Mouse (Mus musculus) 3T3-L1 (cell line): ENCODE results near the gene Chsy1.
A peak's percentile ranks its signal among the peaks of the same experiment; 100 is the strongest.
"Not testable (repeated sequence)": the region's sequence is repeated elsewhere in the genome, so short reads cannot be mapped to it uniquely, and the experiment has no call there.

Experiments used
- DNase-seq: peaks from one replicate; pipeline ENCODE4 v3.0.0-alpha.2; 2015; ENCODE audit warnings: low read depth, low spot score

Gene Chsy1

DNA sequence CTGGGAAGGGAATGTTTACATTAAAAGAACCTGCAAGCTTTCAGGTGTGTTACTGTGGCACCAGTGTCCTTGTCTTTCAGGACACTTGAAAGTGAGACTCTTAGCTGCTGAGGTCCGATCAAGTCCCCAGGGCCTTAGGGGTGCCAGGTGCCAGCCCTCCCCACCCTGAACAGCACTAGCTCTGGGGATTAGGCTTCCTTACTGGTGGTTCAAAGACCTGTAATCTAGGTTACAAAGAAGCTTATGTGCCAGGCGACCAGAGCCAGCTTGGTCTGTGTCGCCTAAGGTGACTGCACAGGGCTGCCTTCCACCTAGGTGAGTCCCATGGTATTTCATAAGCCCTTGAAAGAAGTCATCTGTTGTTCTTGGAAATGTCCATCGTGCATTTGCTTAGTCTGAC is 66.9 kb downstream of the Chsy1 start:
- no peak for DNase-seq

DNA sequence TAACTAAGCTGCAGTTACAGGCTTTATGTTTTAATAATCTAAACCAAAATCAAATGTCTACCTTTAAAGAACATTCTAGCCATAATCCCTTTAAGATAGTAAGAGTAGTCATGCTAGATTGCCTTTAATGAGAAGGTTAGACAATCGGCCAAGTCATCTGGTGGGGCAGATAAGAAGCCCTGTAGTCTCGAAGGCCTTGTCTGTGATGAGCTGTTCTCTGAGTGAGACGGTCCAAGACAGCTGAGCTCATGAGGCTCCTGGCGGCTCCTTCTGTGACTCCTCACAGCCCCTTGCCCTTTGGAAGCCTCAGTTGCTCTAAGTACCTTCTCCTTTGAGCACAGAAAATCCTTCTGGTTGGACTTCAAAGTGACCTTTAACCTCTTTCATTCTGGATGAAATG is 67.6 kb downstream of the Chsy1 start:
- no peak for DNase-seq

DNA sequence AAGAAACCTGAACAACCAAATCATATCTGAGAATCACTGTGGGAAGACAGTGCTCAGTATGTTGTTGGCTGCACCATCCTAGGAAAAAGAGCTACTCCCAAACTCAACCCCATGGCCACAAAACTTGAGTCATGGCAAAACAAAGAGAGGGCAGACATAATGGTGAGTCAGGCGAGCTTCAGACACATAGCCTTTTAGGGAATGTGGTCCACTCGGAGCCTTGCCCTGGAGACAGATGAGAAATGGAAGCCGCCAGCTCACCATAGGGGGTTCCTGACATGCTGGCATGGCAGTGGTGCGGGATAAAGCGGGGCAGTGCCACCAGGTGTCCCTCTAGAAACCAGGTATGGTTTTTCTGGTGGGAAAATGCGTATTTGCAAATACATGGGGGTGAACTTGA is 68.8 kb downstream of the Chsy1 start:
- peak; percentile 83 for DNase-seq

DNA sequence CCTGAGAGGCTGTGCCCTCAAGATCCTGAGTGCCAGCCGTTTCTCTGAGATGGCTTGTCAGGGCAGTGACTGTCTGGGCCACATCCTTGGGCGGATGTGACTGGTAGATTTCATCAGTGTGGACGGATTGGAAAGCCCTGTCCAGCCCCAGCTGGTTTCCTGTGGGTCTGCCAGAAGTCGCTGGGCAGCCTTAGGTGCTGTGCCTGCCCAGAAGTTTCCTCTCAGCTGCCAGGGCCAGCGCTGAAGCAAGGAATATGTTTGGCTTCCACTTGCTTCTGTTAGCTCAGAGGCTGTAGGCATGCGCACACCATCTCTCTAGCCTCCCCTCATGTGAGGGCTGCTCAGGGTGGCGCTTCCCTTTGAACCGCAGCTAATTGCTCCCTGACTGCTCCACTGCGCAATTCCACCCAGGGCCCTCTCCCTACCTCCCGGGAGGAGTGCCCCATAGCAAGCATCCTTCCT is 69.8 kb downstream of the Chsy1 start:
- DNase-seq, result peak; percentile 66

DNA sequence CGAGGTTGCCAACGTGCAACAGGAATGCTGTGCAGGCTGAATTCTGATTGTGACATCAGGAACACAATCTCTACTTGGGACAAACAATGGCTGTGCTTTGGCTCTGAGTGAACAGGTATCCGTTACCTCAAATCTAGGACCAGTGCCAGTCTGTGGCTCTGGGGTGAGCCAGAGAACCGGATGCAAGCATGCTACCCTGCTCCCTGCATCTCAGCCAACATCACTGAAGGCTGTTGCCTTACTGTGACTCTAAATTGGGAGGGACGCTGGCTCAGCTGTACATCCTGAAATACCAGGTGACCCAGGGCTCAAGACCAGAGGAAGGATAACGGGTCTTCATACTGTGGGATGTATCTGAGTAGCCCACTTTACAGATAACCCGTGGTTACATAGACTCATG is 70.4 kb downstream of the Chsy1 start:
- DNase-seq, result peak; percentile 3

DNA sequence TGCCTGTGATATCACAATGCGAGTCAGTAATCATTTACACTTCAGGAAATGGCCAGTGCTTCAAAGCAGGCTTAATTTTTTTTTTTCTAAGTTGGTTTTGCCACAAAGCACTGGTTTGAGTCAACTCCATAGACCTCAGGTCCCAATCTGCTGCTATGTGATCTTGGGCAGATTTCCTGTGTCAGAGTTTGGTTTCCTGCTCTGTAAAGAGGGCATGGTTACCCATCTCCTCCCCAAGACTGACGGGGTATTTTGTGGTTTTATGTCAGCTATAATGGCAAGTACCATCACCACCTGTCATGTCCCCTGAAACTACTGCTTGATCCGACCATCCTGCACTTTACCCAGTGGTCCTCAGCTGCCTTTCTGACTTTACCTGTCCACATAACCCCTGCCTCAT is 70.9 kb downstream of the Chsy1 start:
- DNase-seq, result peak; percentile 3

DNA sequence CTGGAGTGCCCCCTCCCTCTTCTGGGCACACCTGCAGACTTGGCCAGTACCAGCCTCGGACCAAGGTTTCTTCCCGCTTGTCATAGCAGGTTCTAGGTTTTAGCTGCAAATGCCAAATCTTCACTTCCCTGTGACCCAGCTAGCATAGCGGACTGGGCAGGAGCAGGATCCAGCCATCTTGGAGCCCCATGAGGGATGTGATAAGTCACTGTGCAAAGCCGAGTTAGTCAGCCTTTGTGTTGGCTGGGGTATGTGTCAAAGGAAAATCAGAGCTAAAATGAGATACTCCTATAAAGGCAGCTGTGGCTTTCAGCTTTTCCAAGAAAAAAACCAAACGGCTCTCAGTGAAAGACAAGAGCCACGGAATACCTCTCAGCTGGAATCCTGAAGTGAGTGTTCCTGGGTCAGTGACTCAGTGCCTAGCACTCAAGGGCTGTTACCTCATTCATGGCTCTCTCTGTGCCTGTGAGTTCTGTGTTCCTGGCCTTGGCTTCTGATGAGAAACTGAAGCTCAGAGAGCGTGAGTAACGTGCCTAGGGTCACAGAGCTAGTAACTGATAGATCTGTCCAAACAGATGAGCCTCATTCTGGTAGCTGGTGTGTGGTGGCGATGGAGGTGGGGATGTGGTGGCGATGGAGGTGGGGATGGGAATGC is 71.5 kb downstream of the Chsy1 start:
- DNase-seq, result peak; percentile 68

DNA sequence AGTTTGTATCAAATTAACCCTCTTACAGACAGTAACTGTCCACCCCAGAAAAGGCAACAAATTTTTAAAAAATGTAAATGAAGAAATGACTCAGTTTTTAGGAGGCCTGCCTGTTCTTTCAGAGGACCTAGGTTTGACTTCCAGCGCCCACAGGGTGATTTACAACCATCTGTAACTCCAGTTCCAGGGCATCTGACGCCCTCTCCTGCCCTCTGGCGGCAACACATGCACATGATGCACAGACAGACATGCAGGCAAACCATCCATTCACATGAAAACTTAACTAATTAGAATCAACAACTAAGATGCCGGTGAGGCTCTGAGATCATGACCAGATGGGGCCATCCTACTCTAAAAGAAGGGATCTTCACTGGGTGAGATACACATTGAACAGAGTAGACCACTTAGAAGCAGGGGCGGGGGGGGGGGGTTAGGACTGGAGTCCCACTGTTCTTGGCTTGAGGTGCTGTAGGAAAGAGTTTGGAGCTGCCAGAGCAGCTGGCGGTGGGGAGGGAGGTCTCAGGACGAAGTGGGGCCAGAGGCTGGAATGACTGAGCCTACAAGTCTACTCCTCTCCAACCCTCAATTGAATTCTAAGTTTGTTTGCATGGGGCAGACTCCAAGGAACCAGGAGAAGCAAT is 72.9 kb downstream of the Chsy1 start:
- no peak for DNase-seq

DNA sequence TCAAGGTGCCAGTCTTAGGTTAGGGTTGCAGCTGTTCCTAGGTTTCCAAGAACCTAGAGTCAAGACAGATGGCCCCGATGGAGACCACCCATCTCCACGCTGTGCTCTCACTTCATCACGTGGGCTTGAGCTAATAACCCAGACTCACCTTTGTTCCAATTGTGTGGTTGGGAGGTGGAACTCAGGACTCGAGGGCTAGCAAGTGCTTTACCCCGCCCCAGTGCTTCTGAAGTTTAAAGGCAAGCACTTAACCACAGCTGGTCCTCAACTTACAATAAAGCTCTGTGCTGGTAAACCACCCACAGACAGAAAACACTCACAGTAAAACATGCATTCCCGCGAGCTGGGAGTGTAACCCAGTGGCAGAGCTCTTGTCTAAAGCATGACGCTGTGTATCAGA is 74.1 kb downstream of the Chsy1 start:
- DNase-seq, result no peak

DNA sequence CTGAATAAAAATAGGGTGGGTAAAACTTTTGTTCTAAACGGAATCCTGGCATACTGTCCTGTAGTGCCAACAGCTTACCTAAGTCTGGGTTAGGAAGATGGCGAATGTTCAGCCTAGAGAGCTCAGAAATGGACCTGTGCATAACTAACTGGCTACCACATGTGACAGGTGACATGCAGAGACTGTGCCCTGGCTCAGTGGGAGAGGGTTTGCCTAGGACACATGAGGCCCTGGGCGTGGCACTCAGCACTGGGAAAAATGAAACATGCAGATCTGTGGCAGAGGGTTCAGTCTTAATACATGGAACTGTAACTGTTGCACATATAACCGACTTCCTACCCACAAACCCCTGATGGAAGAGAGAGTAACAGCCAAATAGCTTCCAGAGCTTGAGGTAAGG is 74.7 kb downstream of the Chsy1 start:
- no peak for DNase-seq

DNA sequence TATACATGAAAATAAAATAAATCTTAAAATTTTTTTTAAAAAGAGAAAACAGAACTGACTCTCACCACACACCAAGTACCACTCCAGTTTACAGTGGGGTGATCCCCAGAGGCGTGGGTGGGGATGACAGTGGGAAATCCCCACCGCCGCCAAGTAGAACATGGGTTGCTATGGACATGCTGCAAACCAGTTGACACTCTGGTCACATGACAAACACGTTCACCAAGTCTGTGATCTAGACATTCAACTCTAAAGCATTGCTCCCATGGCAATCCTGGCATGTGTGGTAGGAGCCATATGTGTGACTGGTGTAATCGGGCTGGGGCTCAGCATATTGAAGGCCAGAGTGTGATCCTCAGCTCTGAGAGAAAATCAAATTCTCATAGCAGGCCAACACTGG is 76.1 kb downstream of the Chsy1 start:
- no peak for DNase-seq

DNA sequence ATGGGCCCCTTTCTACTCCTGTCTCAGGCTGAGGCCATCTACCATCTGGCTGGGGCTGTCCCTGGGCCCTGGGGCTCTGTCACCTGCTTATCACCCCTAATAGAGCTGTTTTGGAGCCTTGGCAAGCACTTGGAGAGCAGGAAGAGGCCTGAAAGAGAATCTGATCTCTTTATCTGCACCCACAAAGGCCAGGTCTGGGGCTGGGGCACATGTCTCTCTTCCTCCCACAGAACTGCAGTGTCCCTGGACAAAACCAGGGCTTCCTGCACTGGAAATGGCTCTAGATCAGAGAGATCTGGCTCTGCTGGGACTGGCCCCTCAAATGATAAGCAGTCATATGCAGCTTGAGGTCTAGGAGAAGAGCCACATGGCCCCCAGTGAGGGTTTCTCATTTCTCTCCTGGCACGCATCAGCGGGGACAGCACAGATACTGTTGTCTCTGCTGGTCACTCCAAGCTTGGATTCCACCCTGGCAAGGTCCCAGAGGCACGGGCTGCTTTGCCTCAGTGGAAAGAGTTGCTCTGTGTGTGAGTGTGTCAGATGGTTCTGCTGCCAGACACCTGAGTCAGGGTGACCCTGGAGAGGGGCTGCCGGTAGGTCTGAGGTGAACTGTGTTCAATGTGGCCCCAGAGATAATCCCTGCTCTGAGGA is 78.4 kb downstream of the Chsy1 start:
- no peak for DNase-seq

DNA sequence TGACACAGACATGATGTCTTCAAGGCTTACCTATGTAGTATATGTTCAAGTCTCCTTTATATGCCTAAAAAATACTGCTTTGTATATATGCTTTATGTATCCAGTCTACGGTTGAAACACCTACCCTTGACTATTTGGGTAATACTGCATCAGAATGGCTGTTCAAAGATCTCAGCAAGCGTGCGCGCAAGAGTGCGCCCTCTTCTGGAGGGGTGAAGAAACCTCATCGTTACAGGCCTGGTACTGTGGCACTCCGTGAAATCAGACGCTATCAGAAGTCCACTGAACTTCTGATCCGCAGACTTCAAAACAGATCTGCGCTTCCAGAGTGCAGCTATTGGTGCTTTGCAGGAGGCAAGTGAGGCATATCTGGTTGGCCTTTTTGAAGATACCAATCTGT is 81.1 kb downstream of the Chsy1 start:
- not testable (repeated sequence) for DNase-seq

DNA sequence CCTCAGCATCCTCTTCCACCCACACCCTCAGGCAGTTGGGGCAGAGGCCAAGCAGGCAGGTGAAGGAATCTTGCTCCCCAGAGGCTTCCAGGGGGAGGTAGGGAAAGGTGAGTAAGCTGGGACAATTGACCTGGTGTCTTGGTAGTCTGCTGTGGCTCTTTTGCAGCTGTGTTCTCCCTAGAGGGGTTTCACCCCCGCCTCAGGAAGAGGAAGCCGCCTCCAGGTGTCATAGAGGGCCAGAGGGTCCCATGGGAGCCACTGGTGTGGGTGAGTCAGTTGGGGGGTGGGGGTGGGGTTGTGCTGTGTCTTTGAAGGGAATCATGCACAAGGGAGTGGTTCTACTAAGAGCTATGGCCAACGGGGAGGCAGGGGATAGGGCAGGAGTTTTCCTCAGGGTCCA is 85.2 kb downstream of the Chsy1 start:
- peak; percentile 20 for DNase-seq

DNA sequence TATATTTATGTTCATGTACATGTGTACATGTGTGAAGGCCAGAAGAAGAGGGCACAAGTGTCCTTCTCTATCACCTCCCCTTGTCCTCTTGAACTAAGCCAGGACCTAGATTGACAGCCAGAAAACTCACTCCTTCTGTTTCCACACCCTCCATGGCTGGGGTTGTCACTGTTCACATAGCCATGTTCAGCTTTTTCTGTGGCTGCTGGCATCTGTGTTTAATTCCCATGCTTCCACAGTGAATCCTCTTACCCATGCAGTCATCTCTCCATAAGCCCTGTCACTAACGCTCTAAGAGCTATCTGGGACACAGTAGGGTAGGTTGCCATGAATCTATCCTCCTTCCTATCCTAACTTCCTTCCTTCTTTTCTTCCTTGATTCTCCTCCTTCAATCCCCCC is 86.6 kb downstream of the Chsy1 start:
- no peak for DNase-seq

DNA sequence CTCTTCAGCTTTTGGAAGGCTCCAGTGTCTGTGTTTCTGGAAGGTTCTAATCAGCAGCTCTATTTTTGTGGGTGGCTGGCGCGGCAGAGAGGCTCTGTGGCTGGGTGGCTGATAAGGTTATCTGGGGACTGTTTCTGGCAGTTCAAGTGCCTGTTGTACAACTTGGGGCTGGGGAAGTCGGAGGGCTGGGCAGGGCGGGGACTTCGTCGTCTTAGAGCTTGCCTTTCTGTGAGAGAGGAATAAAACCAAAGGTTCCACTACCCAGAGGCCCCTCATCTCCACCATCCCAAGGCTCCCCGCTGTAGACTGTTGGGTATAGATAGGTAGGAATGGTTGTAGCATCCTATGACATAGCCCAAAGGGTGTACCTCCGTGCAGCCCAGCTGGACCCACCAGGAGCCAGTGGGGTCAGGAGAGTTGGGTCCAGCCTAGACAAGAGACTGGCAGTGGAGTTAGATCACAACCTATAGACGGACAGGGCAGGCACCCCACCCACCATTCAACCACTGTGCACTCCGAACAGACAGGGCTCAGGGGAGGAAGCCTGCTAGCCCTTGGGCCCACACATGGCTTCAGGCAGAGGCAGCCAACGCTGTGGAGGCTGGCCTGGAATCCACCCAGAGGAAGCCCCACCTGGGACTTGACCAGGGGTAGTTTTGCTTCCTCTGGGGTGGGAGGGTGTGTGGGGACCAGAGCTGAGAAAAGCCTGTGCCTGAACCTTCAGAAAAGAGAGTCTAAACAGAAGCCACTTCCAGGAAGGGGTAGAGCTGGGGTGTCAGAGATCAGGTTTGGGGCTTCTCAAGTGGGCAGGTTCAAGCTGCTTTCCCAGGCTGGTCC is 87.5 kb downstream of the Chsy1 start:
- DNase-seq, result no peak

DNA sequence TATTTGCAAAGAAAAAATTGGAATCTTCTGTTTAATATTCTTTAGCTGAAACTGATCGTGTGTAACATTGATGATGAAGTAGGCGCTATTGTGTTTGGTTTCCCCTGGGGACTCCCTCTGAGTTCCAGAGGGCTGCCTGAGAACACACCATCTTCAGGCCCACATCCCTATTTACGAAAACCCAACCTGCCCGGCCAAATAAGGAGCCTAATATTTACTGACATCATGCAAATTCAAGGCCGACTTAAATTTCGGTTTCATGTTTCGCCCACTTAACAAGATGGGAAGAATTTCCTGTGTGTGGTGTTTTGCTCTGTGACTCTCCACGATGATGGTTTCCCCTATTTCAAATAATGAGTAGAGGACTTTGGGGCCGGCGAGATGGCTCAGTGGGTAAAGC is 89.1 kb downstream of the Chsy1 start:
- DNase-seq, result peak; percentile 7

DNA sequence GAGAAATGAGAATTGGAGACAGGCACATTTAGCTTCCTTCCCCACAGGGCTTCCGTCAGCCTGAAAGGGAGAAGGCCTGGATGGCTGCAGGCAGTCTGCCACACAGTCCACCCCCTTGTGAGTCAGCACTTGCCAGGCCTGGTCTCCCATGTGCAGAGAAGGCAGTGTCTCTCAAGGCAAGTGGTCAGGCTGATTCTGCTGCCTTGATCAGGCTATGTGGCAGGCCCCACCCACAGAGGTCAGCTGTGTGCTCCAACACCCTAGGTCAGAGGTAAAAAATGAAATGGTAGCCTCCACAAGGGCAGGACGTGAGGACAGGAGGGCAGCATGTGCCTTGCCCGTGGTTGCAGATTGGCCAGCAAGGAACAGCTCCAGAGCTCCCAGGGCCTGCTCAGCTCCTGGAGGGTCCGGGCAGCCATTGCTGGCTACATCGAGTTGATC is 90.1 kb downstream of the Chsy1 start:
- DNase-seq, result peak; percentile 83

DNA sequence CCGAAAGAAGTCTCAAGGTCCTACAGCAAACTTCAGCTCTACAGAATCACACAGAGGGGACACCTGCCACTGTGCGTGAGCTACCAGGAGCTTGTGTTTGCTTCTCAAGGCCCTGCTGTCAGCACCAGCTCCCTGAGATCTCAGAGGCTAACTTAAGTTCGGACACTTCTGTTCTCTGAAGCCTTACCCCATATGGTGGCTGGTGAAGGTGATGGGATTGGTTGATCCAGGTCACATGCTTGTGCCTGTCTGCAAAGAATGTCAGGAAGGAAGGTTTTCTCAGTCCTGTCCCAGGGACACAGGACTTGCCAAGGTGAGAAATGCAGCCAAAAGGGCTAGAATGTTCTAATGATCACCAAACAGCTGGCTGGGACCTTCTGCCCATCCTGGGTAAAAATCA is 91.1 kb downstream of the Chsy1 start:
- DNase-seq, result peak; percentile 9

DNA sequence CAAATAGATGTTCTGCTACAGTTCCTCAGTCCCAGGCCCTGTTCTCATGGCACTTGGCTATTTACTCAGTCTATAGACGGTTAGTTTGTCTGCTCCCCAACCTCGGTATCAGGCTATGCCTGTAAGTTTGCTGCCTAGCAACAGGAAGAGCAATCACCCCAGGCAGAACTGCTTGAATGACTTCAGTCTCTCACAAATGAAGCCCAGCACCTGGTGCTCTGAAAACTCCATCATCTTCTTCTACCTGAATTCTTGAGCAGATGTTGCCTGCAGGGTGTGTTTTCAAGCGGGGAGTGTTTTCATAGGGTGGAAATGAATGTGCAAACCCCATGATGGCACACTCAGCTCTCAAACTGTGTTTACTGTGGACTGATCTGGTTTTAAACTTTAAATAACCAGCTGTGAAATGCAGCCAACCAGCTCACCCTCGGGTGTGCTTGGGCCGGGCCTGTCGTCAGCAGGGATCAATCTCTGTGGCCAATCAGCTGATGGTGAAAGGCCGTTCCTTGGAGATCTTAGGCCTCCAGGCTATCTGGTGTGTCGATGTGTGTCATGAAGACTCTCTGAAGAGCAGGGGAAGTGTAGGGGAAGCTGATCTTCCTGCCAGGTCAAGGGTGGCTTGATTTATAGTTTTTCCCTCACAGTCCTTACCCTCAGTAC is 91.6 kb downstream of the Chsy1 start:
- peak; percentile 50 for DNase-seq

DNA sequence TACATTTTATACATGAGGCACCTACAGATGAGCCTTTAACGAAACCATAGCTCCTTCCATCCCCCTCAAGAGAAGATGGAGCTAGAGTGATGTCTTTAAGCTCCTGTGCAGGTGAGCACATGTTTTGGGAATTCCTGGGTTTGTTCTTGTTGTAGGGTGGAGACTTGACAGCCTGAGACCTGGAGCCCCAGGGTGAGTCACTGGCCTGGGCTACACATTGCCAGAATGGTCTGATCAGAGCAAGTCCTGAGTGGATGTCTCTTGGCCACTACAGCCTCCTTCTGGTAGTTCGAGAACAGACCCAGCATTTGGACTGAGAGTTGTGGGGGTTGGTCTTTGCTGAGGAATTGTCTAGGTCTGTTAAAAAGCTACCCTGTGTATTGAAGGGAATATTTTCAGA is 92.3 kb downstream of the Chsy1 start:
- DNase-seq, result peak; percentile 46

DNA sequence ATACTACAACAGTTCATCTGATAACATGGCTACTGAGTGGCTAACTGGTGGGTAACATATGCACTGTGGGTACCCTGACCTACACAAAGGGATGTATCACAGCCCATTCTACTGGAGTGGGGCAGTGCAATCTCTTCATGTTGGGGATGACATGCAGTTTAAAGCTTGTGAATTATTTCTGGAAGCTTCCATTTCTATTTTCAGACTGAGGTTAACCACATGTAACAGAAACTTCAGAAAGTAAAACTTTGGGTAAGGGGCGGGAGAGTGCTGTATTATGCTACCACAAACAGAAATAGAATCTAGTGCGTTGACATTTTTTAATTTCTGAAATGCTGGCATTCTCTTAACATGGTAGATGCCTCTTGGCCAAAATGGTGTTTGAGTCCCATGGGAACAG is 100.6 kb downstream of the Chsy1 start:
- no peak for DNase-seq
